Mouse (Mus musculus) embryonic facial prominence, embryonic 12.5 days (tissue): Measurements from ENCODE around the gene Gm10663. TPM values are rescaled to one million over a fixed set of nuclear protein-coding genes. Genes with fewer than 3 reads are reported as not detected.
A peak's percentile ranks its signal among the peaks of the same experiment; 100 is the strongest.

Experiments used
- ATAC-seq: fragments of 200-750 bp; cut with Nextera tagmentation; 2 replicates; pipeline ENCODE4 v1.8.0; 2017; ENCODE audit not compliant: insufficient number of reproducible peaks, insufficient read depth, low FRiP score, low TSS enrichment
- H3K27ac ChIP-seq: fragments of 300-500 bp; sonication (generic); 2 replicates; pipeline ENCODE4 v1.5.1; 2016; ENCODE audit warnings: mild to moderate bottlenecking
- H3K27me3 ChIP-seq: fragments of 300-500 bp; sonication (generic); 2 replicates; pipeline ENCODE4 v1.6.1; 2016; ENCODE audit warnings: mild to moderate bottlenecking, moderate library complexity
- H3K36me3 ChIP-seq: fragments of 300-500 bp; sonication (generic); 2 replicates; pipeline ENCODE4 v1.6.1; 2016; ENCODE audit warnings: mild to moderate bottlenecking
- H3K4me1 ChIP-seq: fragments of 300-500 bp; sonication (generic); 2 replicates; pipeline ENCODE4 v1.6.1; 2016
- H3K4me2 ChIP-seq: fragments of 300-500 bp; sonication (generic); replicated peaks from 2 replicates; pipeline ENCODE4 v1.6.1; 2016; ENCODE audit warnings: mild to moderate bottlenecking, moderate library complexity
- H3K4me3 ChIP-seq: fragments of 300-500 bp; sonication (generic); 2 replicates; pipeline ENCODE4 v1.5.1; 2016; ENCODE audit warnings: mild to moderate bottlenecking
- H3K9ac ChIP-seq: fragments of 300-500 bp; sonication (generic); 2 replicates; pipeline ENCODE4 v1.6.1; 2016; ENCODE audit warnings: mild to moderate bottlenecking, moderate library complexity
- H3K9me3 ChIP-seq: fragments of 300-500 bp; sonication (generic); 2 replicates; pipeline ENCODE4 v1.6.1; 2016; ENCODE audit warnings: mild to moderate bottlenecking, moderate library complexity
- WGBS: fragments of 180-500 bp; shearing (Covaris S2); methylation state at CpG from one replicate; pipeline ENCODE4 v1.1.7; 2016; 5-methylcytosine and 5-hydroxymethylcytosine counted together
- polyA plus RNA-seq: library from polyadenylated mRNA; unstranded; fragments of >200 nt; fragmentation: Nextera tagmentation; extraction: Ambion mirVana; gene quantifications from 2 replicates; pipeline ENCODE4 v1.2.1, GENCODE M21; 2016

Gm10663 gene
- polyA plus RNA-seq, result not detected in 2 replicates

DNA sequence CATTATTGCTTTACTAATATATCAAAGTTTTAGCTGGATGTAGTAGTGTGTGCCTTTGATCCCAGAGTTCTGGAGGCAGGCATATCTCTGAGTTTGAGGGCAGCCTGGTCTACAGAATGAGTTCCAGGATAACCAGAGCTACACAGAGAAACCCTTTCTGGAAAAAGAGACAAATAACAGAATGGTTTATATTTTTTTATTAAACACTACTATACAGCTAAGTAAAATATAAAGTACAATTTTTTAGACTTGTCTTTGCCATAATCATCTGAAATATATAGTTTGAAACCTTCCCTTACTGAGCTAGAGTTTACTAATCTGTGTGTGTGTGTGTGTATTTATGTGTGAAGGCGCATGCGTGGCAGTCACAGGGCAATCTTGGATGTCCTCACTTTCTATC is at the start of gene Gm10663:
TSS of gene Gm10663 (plus strand) at position 301 of the 400 bp plus-strand sequence.
- 95% methylated on average over 2 of the region's 2 CpGs for WGBS
- Histone ChIP-seq H3K27ac (no peak within 1 kb of the TSS), H3K9me3 (no peaks in the 10 kb centered on the region), H3K9ac (no peak within 1 kb of the TSS), H3K4me2 (no peak within 1 kb of the TSS), H3K36me3 (no peaks in the 10 kb centered on the region), H3K4me3 (no peak within 1 kb of the TSS), H3K4me1 (no peaks in the 10 kb centered on the region), H3K27me3 (no peaks in the 10 kb centered on the region)
- no peak for ATAC-seq

DNA sequence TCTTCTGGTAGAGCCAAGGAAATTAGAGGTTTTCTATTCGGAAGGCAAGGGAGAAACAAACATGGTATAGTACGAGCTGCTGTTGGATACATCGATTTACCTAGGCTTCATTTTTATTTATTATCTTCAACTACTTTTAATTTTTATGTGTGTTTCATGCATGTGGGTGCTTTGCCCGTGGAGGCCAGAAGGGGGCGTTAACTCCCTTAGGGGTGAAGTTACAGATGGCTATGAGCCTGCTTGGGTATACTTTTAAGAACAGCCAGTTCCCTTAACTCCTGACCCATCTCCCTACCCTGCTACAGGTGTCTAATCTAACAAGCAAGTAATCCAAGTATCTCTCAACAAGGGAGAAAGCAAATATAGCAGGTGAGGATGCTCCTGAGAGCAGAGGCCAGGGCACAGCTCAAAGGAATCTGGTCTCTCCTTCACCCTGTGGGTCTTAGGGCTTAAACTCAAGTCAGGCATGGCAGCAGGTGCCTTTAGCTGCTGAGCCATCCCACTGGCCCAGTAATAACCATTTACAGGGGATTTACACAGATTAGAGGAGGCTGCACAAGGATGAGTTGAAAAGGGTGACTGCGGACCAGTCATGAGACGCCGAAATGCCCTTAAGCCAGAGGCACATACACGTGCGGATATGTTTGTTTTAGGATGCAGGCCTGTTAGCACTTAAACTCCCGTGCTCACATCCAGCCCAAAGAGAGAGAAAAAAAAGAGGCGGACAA is 45.7 kb upstream of the Gm10663 start:
- Histone ChIP-seq H3K9ac (no peak overlapping the region), H3K36me3 (no peaks in the 10 kb centered on the region), H3K4me3 (no peak overlapping the region), H3K4me2 (no peak overlapping the region), H3K27me3 (no peaks in the 10 kb centered on the region), H3K4me1 (no peaks in the 10 kb centered on the region), H3K9me3 (no peaks in the 10 kb centered on the region), H3K27ac (no peak overlapping the region)
- ATAC-seq, result no peak
- 67% methylated on average over 12 of the region's 12 CpGs for WGBS

- no peaks in the 10 kb centered on the region for H3K4me1 ChIP-seq
- no peak overlapping the region for H3K4me2 ChIP-seq
- no peaks in the 10 kb centered on the region for H3K27me3 ChIP-seq
- no peaks in the 10 kb centered on the region for H3K36me3 ChIP-seq
- no peak overlapping the region for H3K27ac ChIP-seq
- no peak overlapping the region for H3K9ac ChIP-seq
- no peak for ATAC-seq
- no peak overlapping the region for H3K4me3 ChIP-seq
- WGBS, result 58% methylated on average over 4 of the region's 4 CpGs
- no peaks in the 10 kb centered on the region for H3K9me3 ChIP-seq
Observed at GRCm38 (mm10) chr8:65029776-65030175, 45.1 kb upstream of the Gm10663 start.

DNA sequence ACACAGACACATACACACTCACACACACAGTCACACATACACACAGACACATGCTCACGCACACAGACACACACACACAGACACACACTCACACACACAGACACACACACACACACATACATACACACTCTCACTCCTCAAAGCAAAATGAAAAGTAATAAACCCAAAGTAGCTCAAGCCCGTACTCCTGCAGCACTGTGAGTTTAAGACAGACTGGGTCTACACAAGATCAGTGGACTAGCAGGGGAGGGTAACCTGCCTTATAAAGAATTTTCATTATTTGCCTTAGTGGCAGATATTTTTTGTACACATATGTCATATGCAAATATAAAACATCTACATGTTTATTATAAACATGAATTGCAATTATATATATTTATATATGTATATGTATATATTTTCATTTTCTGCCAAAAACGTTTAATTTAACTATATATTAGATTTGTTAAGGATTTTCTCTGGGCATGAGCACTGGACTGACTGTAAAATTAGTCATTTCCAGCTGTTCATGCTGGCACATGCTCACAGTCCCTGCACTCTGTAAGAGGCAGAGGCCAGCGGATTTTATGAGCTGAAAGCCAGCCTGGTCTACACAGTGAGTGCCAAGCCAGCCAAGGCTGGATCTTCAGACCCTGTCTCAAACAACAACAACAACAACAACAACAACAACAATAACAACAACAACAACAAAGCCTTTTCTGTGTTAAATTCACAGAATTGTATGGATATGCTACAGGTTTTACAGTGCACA is 43.9 kb upstream of the Gm10663 start:
- Histone ChIP-seq H3K27ac (no peak overlapping the region), H3K4me2 (no peak overlapping the region), H3K9ac (no peak overlapping the region), H3K27me3 (no peaks in the 10 kb centered on the region), H3K4me1 (no peaks in the 10 kb centered on the region), H3K9me3 (no peaks in the 10 kb centered on the region), H3K4me3 (no peak overlapping the region), H3K36me3 (no peaks in the 10 kb centered on the region)
- WGBS, result 75% methylated on average over 4 of the region's 4 CpGs
- ATAC-seq, result no peak

DNA sequence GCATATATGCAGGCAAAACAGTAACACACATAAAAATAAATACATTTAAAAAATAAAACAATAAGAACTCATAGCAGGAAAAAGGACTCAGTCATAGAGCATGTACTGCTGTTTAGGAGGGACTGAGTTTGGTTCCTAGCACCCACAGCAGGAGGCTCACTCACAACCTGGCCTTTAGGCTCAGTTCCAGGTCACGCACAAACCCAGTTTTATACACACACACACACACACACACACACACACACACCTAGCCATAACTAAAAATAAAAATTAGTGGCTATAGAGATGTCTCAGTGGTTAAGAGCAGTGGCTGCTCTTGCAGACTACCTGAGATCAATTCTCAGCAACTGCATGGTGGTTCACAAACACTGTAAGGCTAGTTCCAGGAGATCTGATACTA is 42.7 kb upstream of the Gm10663 start:
- no peaks in the 10 kb centered on the region for H3K9me3 ChIP-seq
- no peaks in the 10 kb centered on the region for H3K27me3 ChIP-seq
- no peak for ATAC-seq
- 100% methylated on average over 1 of the region's 1 CpGs for WGBS
- no peaks in the 10 kb centered on the region for H3K36me3 ChIP-seq
- H3K9ac ChIP-seq, result no peak overlapping the region
- H3K4me3 ChIP-seq, result no peak overlapping the region
- no peak overlapping the region for H3K27ac ChIP-seq
- no peak overlapping the region for H3K4me2 ChIP-seq
- H3K4me1 ChIP-seq, result no peaks in the 10 kb centered on the region

DNA sequence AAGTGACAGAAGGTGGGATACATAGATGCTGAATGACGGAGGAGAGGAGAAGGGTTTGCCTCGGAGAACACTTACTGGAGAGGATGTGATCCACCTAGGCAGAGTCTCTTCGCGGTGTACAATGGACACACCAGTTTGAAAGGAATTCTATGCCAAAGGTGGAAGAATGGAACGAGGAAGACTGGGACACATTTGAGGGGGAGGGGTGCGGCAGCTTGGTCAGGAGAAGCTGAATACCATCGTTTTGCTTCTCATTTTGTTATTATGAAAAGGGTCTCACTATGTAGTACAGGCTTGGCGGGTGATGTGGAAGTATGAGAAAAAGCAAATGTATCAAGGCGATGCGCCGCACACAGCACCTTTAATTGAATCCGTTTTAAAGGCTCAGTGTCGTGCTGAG is 41.8 kb upstream of the Gm10663 start:
- H3K9me3 ChIP-seq, result no peaks in the 10 kb centered on the region
- no peaks in the 10 kb centered on the region for H3K36me3 ChIP-seq
- H3K4me3 ChIP-seq, result no peak overlapping the region
- no peaks in the 10 kb centered on the region for H3K27me3 ChIP-seq
- no peak overlapping the region for H3K4me2 ChIP-seq
- no peak overlapping the region for H3K27ac ChIP-seq
- 83% methylated on average over 13 of the region's 13 CpGs for WGBS
- H3K4me1 ChIP-seq, result no peaks in the 10 kb centered on the region
- ATAC-seq, result no peak
- no peak overlapping the region for H3K9ac ChIP-seq

- H3K27ac ChIP-seq, result no peak overlapping the region
- no peak for ATAC-seq
- no peak overlapping the region for H3K4me3 ChIP-seq
- no peaks in the 10 kb centered on the region for H3K36me3 ChIP-seq
- no peak overlapping the region for H3K9ac ChIP-seq
- no peaks in the 10 kb centered on the region for H3K4me1 ChIP-seq
- no peak overlapping the region for H3K4me2 ChIP-seq
- no peaks in the 10 kb centered on the region for H3K9me3 ChIP-seq
- H3K27me3 ChIP-seq, result no peaks in the 10 kb centered on the region
- WGBS, result 51% methylated on average over 2 of the region's 2 CpGs
Observed at GRCm38 (mm10) chr8:65034136-65034535, 40.7 kb upstream of the Gm10663 start.

DNA sequence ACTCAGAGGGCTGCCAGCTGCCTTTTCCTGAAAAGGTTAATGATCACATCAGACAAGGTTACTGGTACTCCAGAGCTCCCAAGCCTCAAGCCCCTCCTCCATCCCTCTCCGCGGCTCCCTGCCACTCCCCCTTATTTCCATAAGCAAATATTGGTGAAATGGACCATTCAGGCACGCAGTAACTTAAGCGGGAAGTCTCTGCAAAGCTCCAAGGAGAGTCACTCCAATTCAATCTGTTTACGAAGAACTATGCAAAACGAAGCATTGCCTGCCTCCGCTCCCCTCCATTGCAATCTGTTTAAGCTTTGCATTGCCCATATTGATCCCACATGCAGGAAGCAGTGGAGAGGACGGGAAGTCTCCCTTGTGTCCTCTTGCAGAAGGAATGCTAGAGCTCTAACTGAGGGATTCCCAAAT is 37.7 kb upstream of the Gm10663 start, which contains the start of gene Apela:
TSS of gene Apela (minus strand) at position 220 of the 417 bp plus-strand sequence.
- Histone ChIP-seq H3K36me3 (no peaks in the 10 kb centered on the region), H3K4me3 (peak within 1 kb of the TSS; percentile 25), H3K4me2 (peak within 1 kb of the TSS; percentile 55), H3K9ac (no peak within 1 kb of the TSS), H3K27ac (no peak within 1 kb of the TSS), H3K4me1 (no peaks in the 10 kb centered on the region), H3K9me3 (no peaks in the 10 kb centered on the region), H3K27me3 (no peaks in the 10 kb centered on the region)
- peak; percentile 72; the same call in 1 of the 2 replicates for ATAC-seq
- under 1% methylated on average over 8 of the region's 8 CpGs for WGBS

DNA sequence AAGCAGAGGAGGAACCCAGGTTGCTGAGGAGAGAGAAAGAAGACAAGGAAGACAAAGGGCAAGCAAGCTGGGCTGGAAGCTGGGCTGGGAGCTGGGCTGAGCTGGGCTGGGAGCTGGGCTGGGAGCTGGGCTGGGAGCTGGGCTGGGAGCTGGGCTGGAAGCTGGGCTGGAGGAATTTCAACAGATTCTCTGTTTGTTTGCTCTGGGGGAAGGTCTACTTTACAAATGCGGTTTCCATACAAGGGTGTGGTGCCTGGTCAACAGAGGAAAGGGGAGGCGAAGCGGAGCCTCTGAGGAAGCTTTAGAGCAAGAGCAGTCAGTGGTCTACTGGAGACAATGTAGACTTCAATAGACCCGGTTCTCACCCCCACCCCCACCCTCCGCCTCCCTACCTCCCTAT is 28.3 kb upstream of the Gm10663 start:
- Histone ChIP-seq H3K4me3 (no peak overlapping the region), H3K36me3 (no peaks in the 10 kb centered on the region), H3K27ac (no peak overlapping the region), H3K4me2 (no peak overlapping the region), H3K9ac (no peak overlapping the region), H3K9me3 (no peaks in the 10 kb centered on the region), H3K27me3 (no peaks in the 10 kb centered on the region), H3K4me1 (no peaks in the 10 kb centered on the region)
- 0 out of 2 replicates have a peak, but pooled peaks have one; percentile 28 for ATAC-seq
- WGBS, result 55% methylated on average over 5 of the region's 5 CpGs

DNA sequence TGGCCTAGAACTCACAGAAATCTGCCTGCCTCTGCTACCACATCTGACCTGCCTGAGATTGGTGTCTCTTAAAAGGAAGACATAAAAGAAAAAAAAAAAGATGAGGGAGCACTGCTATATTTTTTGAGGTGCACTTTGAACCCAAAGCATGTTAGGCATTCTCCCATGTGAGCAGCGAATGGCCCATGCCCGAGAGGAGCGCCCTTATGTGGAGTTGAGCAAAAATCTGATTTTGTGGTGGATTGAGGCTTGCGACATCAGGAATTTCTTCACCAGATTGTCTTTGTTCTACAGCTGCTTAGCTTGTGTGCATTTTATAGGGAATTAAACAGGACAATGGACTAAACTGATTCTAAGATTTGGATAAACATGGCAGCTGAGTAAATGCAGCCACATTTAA is 27.6 kb upstream of the Gm10663 start:
- Histone ChIP-seq H3K27ac (no peak overlapping the region), H3K27me3 (no peaks in the 10 kb centered on the region), H3K4me3 (no peak overlapping the region), H3K4me1 (no peaks in the 10 kb centered on the region), H3K4me2 (no peak overlapping the region), H3K9ac (no peak overlapping the region), H3K9me3 (no peaks in the 10 kb centered on the region), H3K36me3 (no peaks in the 10 kb centered on the region)
- ATAC-seq, result no peak
- WGBS, result 96% methylated on average over 4 of the region's 4 CpGs

- Histone ChIP-seq H3K4me3 (no peak overlapping the region), H3K27ac (no peak overlapping the region), H3K9ac (no peak overlapping the region), H3K4me1 (no peaks in the 10 kb centered on the region), H3K36me3 (no peaks in the 10 kb centered on the region), H3K27me3 (no peaks in the 10 kb centered on the region), H3K4me2 (no peak overlapping the region), H3K9me3 (no peaks in the 10 kb centered on the region)
- 83% methylated on average over 4 of the region's 4 CpGs for WGBS
- ATAC-seq, result no peak
Observed at GRCm38 (mm10) chr8:65047801-65048200, 27.0 kb upstream of the Gm10663 start.

DNA sequence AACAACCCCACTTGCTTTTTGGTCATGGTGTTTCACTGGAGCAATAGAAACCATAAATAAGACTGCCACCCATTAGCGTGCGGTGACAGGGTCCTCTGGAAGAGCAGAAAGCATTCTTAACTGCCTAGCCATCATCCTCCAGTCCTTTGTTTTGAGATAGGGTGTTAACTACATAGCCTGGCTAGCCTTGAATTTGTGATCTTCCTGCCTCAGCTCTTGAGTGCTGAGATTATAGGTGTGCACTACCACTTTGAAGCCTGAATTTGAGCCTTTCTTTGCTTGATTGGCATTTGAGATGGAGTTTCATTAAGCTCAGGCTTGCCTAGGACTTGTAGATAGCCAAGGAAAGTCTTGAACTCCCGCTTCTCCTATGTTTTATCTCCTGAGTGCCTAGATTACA is 21.3 kb upstream of the Gm10663 start:
- H3K36me3 ChIP-seq, result no peaks in the 10 kb centered on the region
- H3K9ac ChIP-seq, result no peak overlapping the region
- ATAC-seq, result no peak
- H3K4me1 ChIP-seq, result no peaks in the 10 kb centered on the region; the same call in 1 of the 2 replicates
- WGBS, result 80% methylated on average over 3 of the region's 3 CpGs
- H3K27ac ChIP-seq, result no peak overlapping the region
- no peaks in the 10 kb centered on the region for H3K27me3 ChIP-seq
- no peak overlapping the region for H3K4me2 ChIP-seq
- no peak overlapping the region for H3K4me3 ChIP-seq
- no peaks in the 10 kb centered on the region for H3K9me3 ChIP-seq
